Mouse (Mus musculus): ENCODE measurements around the gene Ak7. TPM values are rescaled to one million over a fixed set of nuclear protein-coding genes. Genes with fewer than 3 reads are reported as not detected.

Ak7 gene
- polyA plus RNA-seq, 2 experiments, result 0.04 TPM; not detected in 1

DNA sequence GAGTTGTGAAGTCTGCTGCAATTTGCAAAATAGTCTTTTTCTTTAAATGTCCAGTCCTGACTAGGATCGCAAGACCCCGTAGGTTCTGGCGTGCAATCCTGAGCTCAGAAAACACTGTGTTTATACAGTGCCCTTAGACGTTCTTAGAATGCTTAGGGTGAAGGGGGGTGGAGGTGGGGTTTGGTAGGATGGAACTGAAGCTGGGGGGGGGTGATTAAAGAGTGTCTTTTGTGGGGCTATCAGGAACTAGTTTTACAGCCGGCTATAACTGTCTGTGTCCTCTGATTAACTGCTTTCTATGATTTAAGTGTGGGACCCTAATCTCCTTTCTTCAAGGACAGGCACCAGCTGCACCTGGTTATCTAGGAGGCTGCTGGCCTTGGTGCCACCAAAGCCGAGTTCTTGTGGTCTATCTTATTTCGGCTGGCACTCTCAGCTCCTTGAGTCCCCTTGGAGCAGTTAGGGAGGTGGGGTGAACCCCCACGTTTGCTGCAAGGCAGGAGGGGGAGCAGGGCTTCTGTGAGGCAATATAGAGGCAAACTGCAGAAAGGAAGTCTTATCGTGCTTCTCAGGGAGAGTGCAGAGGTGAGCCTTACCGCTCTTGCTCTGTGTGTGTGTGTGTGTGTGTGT, 54.2 kb downstream of the Ak7 start:
- no peak overlapping the region for H3K9ac ChIP-seq (replicated peaks)
- H3K9me3 ChIP-seq (ENCODE audit: control insufficient read depth, low read length), result no peaks in the 10 kb centered on the region
- no peaks in the 10 kb centered on the region for H3K36me3 ChIP-seq (replicated peaks; ENCODE audit: control insufficient read depth, insufficient read depth, low read depth)
- H3K4me1 ChIP-seq (replicated peaks; ENCODE audit: control insufficient read depth in 2 of 2, insufficient read depth in 2 of 2, low read length in 1 of 2), result peaks cover 21 to 35% of the 10 kb centered on the region in 2 experiments
- no peak overlapping the region for H3K4me3 ChIP-seq (ENCODE audit: insufficient read depth in 1 of 2, low read depth in 2 of 2, low read length in 2 of 2)
- no peaks in the 10 kb centered on the region for H3K27me3 ChIP-seq (ENCODE audit: control insufficient read depth, insufficient read depth, low read length)
- ATAC-seq (ENCODE audit: insufficient read depth), result peak; percentile 87
- H3K4me2 ChIP-seq (ENCODE audit: low read depth), result peak overlapping the region; percentile 41
- whole genome bisulfite sequencing (ENCODE audit: insufficient replicate concordance), result 10% methylated on average over 10 of the region's 10 CpGs
- peak; percentile 88 for TF ChIP-seq EP300 (IDR thresholded peaks at IDR 0.05; ENCODE audit: low read depth)
- TF ChIP-seq CTCF (IDR thresholded peaks at IDR 0.05; ENCODE audit: low read depth), result no peak
- peak; percentile 64 to 69 (median 65) for DNase-seq (ENCODE audit: low read depth in 3 of 3, low spot score in 3 of 3)
- no peak overlapping the region for H3K27ac ChIP-seq

DNA sequence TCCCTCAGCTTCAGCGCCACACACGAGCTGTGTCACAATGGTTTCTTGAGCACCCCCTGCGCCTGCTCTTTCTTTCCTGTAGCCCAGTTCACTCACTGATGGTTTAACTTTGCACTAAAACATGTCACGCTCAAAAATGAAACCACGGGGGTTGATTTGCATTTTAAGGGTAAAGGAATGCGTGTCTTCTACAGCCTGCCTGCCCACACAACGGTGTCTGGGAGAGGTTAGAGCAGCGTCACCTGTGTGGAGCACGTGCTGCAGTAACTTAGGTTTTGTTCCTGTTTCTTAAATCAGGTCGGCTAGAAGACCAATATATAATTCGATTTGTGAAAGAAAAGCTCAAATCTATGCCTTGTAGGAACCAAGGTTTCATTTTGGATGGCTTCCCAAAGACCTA, 55.4 kb downstream of the Ak7 start:
- Histone ChIP-seq H3K4me1 (replicated peaks; ENCODE audit: control insufficient read depth in 2 of 2, insufficient read depth in 2 of 2, low read length in 1 of 2) (peaks cover 21 to 35% of the 10 kb centered on the region in 2 experiments), H3K27ac (no peak overlapping the region), H3K27me3 (ENCODE audit: control insufficient read depth, insufficient read depth, low read length) (no peaks in the 10 kb centered on the region), H3K9ac (replicated peaks) (no peak overlapping the region), H3K36me3 (replicated peaks; ENCODE audit: control insufficient read depth, insufficient read depth, low read depth) (no peaks in the 10 kb centered on the region), H3K4me2 (ENCODE audit: low read depth) (no peak overlapping the region), H3K9me3 (ENCODE audit: control insufficient read depth, low read length) (no peaks in the 10 kb centered on the region), H3K4me3 (ENCODE audit: insufficient read depth in 1 of 2, low read depth in 2 of 2, low read length in 2 of 2) (no peak overlapping the region)
- ATAC-seq (ENCODE audit: insufficient read depth) (no peak), DNase-seq (ENCODE audit: low read depth in 3 of 3, low spot score in 3 of 3) (no peak)
- 71% methylated on average over 11 of the region's 11 CpGs for WGBS (ENCODE audit: insufficient replicate concordance)
- TF ChIP-seq CTCF (IDR thresholded peaks at IDR 0.05; ENCODE audit: low read depth), result no peak
- TF ChIP-seq EP300 (IDR thresholded peaks at IDR 0.05; ENCODE audit: low read depth), result no peak

DNA sequence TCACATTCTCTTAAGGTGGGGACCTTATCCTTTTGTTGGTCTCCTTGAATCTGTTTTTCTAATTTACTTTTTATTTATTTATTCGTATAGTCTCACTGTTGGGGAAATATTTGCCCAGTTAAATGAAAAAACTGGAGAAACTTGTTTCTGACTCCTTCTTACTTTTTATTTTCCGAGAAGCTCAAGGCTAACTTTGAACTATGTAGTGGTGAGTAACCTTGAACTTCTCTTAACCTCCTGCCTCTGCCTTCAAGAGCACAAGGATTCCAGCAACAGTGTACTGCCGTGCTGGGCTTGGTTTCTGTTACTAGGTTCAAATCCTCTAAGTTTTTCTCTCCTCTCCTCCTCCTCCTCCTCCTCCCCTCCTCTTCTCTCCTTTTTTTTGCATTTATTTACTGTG, 55.9 kb downstream of the Ak7 start:
- 69% methylated on average over 3 of the region's 3 CpGs for WGBS (ENCODE audit: insufficient replicate concordance)
- no peak for DNase-seq (ENCODE audit: low read depth in 3 of 3, low spot score in 3 of 3)
- Histone ChIP-seq H3K9me3 (ENCODE audit: control insufficient read depth, low read length) (no peaks in the 10 kb centered on the region), H3K27me3 (ENCODE audit: control insufficient read depth, insufficient read depth, low read length) (no peaks in the 10 kb centered on the region), H3K4me3 (ENCODE audit: insufficient read depth in 1 of 2, low read depth in 2 of 2, low read length in 2 of 2) (no peak overlapping the region), H3K4me2 (ENCODE audit: low read depth) (no peak overlapping the region), H3K4me1 (replicated peaks; ENCODE audit: control insufficient read depth in 2 of 2, insufficient read depth in 2 of 2, low read length in 1 of 2) (peaks cover 21 to 35% of the 10 kb centered on the region in 2 experiments), H3K27ac (no peak overlapping the region), H3K9ac (replicated peaks) (no peak overlapping the region), H3K36me3 (replicated peaks; ENCODE audit: control insufficient read depth, insufficient read depth, low read depth) (no peaks in the 10 kb centered on the region)
- no peak for ATAC-seq (ENCODE audit: insufficient read depth)
- TF ChIP-seq EP300 (IDR thresholded peaks at IDR 0.05; ENCODE audit: low read depth) (no peak), CTCF (IDR thresholded peaks at IDR 0.05; ENCODE audit: low read depth) (no peak)

DNA sequence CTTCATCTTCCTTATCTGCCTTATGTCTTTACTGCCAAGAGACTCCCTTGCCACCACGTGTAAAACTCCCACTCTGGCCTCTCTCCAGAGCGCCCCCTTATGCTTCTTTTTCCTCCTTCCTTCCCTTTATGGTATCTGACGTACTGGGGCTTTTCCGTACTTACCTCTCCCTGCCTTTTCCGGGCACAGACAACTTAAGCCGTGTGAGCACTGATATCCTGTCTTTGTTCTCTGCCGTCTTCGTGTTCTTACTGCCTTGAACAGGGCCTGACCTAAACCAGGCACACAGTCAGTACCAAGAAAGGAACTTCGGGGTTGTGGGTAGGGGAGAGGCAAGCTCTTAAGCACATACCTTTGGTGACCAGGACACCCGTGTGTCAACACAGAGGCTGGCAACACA, 63.9 kb downstream of the Ak7 start:
- WGBS (ENCODE audit: insufficient replicate concordance), result 33% methylated on average over 10 of the region's 10 CpGs
- DNase-seq (ENCODE audit: low read depth in 3 of 3, low spot score in 3 of 3), result no peak

DNA sequence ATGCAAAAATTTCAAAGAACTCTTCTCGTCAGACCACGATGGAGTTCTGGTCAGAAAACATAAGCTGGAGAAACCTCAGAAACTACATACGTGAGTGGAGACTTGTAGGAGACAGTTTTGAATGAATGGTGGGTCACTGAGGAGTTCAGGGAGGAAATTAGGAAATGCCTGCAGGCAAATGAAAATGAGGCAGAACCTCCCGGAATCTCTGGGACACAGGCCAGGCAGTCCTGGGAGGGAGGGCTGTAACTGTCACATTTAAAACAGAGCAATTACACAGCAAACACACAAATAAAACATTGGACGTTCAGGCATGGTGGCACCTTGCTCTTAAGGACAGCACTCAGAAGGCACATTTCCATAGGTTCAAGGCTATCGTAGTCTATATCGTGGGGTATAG, 69.1 kb downstream of the Ak7 start:
- TF ChIP-seq EP300 (IDR thresholded peaks at IDR 0.05; ENCODE audit: low read depth) (no peak), CTCF (IDR thresholded peaks at IDR 0.05; ENCODE audit: low read depth) (no peak)
- no peak for DNase-seq (ENCODE audit: low read depth in 3 of 3, low spot score in 3 of 3)
- Histone ChIP-seq H3K4me3 (ENCODE audit: insufficient read depth in 1 of 2, low read depth in 2 of 2, low read length in 2 of 2) (no peak overlapping the region), H3K4me1 (replicated peaks; ENCODE audit: control insufficient read depth in 2 of 2, insufficient read depth in 2 of 2, low read length in 1 of 2) (no peaks in the 10 kb centered on the region), H3K27me3 (ENCODE audit: control insufficient read depth, insufficient read depth, low read length) (no peaks in the 10 kb centered on the region), H3K9me3 (ENCODE audit: control insufficient read depth, low read length) (no peaks in the 10 kb centered on the region), H3K36me3 (replicated peaks; ENCODE audit: control insufficient read depth, insufficient read depth, low read depth) (no peaks in the 10 kb centered on the region), H3K4me2 (ENCODE audit: low read depth) (no peak overlapping the region), H3K9ac (replicated peaks) (no peak overlapping the region), H3K27ac (no peak overlapping the region)
- no peak for ATAC-seq (ENCODE audit: insufficient read depth)
- 75% methylated on average over 7 of the region's 7 CpGs for WGBS (ENCODE audit: insufficient replicate concordance)

More for the DNA sequence above, 63.9 kb downstream of the Ak7 start:
- H3K4me3 ChIP-seq (ENCODE audit: insufficient read depth in 1 of 2, low read depth in 2 of 2, low read length in 2 of 2), result no peak overlapping the region
- H3K9ac ChIP-seq (replicated peaks), result no peak overlapping the region
- no peaks in the 10 kb centered on the region for H3K9me3 ChIP-seq (ENCODE audit: control insufficient read depth, low read length)
- H3K4me1 ChIP-seq (replicated peaks; ENCODE audit: control insufficient read depth in 2 of 2, insufficient read depth in 2 of 2, low read length in 1 of 2), result no peaks in the 10 kb centered on the region
- H3K4me2 ChIP-seq (ENCODE audit: low read depth), result no peak overlapping the region
- ATAC-seq (ENCODE audit: insufficient read depth), result no peak
- no peaks in the 10 kb centered on the region for H3K27me3 ChIP-seq (ENCODE audit: control insufficient read depth, insufficient read depth, low read length)
- no peak overlapping the region for H3K27ac ChIP-seq
- TF ChIP-seq CTCF (IDR thresholded peaks at IDR 0.05; ENCODE audit: low read depth), result no peak
- no peak for TF ChIP-seq EP300 (IDR thresholded peaks at IDR 0.05; ENCODE audit: low read depth)
- no peaks in the 10 kb centered on the region for H3K36me3 ChIP-seq (replicated peaks; ENCODE audit: control insufficient read depth, insufficient read depth, low read depth)

All from liver, embryonic 14.5 days (tissue).